Mouse (Mus musculus): Measurements from ENCODE around the gene Eps8l1.

DNA sequence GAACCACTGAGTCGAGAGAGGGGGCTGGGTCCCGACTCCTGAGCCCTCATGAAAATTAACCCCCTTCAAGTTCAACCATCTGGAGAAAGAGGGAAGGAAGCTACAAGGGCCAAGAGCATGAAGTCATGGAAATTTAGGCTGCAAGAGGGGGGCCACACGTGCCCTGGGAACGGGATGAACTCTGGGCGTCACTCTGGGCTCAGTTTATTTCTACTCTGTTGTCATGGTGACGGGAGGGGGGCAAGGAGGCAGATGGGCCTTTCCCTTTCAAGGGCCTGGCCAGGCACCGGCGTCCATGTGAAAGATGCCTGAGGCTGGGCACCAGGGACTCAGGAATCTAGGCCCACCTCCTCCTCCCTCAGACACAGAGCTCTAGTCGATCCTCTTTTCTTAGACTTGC is 37.8 kb downstream of the Eps8l1 start:
- TF ChIP-seq GATA1 (IDR thresholded peaks at IDR 0.05; ENCODE audit: low read length) = no peak
- TF ChIP-seq TAL1 (IDR thresholded peaks at IDR 0.05; ENCODE audit: low read length) = no peak
